Mouse (Mus musculus): ENCODE measurements around the gene Tm9sf3. TPM values are rescaled to one million over a fixed set of nuclear protein-coding genes. Genes with fewer than 3 reads are reported as not detected.

The Tm9sf3 gene
- polyA plus RNA-seq (2014; fragmentation: Illumina TruSeq; extraction: RNeasy Lipid Tissue Mini Kit (QIAGEN cat#74804); ENCODE audit: insufficient read depth, low read depth, low replicate concordance), result 84.2 TPM

DNA sequence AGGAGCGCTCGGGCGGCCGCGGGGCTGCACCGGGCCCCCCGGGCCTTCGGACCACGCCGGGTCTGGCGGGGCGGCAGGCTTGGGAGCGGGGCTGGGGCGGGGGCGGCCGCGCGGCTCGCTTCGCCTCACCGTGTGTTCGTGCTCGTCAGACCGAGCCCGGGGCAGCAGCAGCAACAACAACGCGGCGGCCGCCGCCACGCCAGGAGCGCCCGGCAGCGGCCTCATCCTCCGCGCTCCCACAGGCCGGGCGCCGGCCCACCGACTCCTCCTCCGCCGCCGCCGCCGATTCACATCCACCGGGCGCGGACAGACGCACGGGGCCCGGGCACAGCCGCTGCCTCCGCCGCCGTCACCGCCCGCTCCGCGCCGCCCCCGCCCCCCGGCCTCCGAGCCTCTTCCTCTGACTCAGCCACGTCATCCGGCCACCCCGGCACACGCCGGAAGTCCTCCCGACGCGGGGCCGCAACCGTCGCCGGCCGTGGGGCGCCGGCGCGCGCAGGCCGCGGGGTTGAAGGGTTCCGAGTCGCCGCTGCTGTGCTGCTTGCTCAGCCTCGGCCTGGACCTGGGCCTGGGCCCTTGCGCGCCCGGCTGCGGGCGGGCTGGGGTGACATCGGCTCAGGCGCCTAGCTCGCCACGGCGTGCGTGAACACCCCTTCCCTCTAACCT, at the start of gene Tm9sf3:
TSS of gene Tm9sf3 (minus strand) at position 368 of the 666 bp plus-strand sequence.

GRCm38 (mm10) chr19:41206811-41207344, 56.9 kb downstream of the Tm9sf3 start, which contains the start of gene Tll2:
Tll2 (minus strand) TSS chr19:41206835.

Other genes starting within 250 kb of the Tm9sf3 start
- gene Dntt, start 234.7 kb downstream of the Tm9sf3 start, polyA plus RNA-seq (2014; fragmentation: Illumina TruSeq; extraction: RNeasy Lipid Tissue Mini Kit (QIAGEN cat#74804); ENCODE audit: insufficient read depth, low read depth, low replicate concordance), result 0.27 TPM
- not detected for gene Opalin, start 186.9 kb downstream of the Tm9sf3 start, polyA plus RNA-seq (2014; fragmentation: Illumina TruSeq; extraction: RNeasy Lipid Tissue Mini Kit (QIAGEN cat#74804); ENCODE audit: insufficient read depth, low read depth, low replicate concordance)
- gene Tll2, start 57.2 kb downstream of the Tm9sf3 start, polyA plus RNA-seq (2014; fragmentation: Illumina TruSeq; extraction: RNeasy Lipid Tissue Mini Kit (QIAGEN cat#74804); ENCODE audit: insufficient read depth, low read depth, low replicate concordance), result not detected
- gene Pik3ap1, start 121.1 kb upstream of the Tm9sf3 start, polyA plus RNA-seq (2014; fragmentation: Illumina TruSeq; extraction: RNeasy Lipid Tissue Mini Kit (QIAGEN cat#74804); ENCODE audit: insufficient read depth, low read depth, low replicate concordance), result 11.2 TPM
- 0.79 TPM for gene Lcor, start 218.6 kb upstream of the Tm9sf3 start, polyA plus RNA-seq (2014; fragmentation: Illumina TruSeq; extraction: RNeasy Lipid Tissue Mini Kit (QIAGEN cat#74804); ENCODE audit: insufficient read depth, low read depth, low replicate concordance)